Mouse (Mus musculus): ENCODE results near the gene Gstz1. TPM values are rescaled to one million over a fixed set of nuclear protein-coding genes. Genes with fewer than 3 reads are reported as not detected.

The Gstz1 gene
- total and polyA plus RNA-seq, 3 experiments = 19.7 to 27.5 (median 22.3) TPM

GRCm38 (mm10) chr12:87107357-87107977 lies 39.5 kb upstream of the Gstz1 start:
- no peaks in the 10 kb centered on the region for H3K27me3 ChIP-seq (replicated peaks)
- in situ Hi-C loops (cut with MboI; ENCODE audit: low pct_ligation_motif_present, low pct_unique_long_range_greater_than_20kb, low sequenced_read_pairs) = no loop called here
- peaks cover 7 to 53% of the 10 kb centered on the region in 2 experiments for H3K36me3 ChIP-seq (replicated peaks in 1 of 2; ENCODE audit: control insufficient read depth in 1 of 2, insufficient read depth in 1 of 2, low read length in 1 of 2)
- H3K4me2 ChIP-seq (ENCODE audit: insufficient read depth, low read depth, poor library complexity, severe bottlenecking) = no peak overlapping the region
- H3K4me1 ChIP-seq (ENCODE audit: control insufficient read depth in 1 of 2, insufficient read depth in 2 of 2) = no peaks in the 10 kb centered on the region
- no peak overlapping the region for H3K27ac ChIP-seq (ENCODE audit: insufficient read depth, low read depth)
- TF ChIP-seq CTCF (conservative IDR thresholded peaks at IDR 0.05 in 1 of 2, IDR thresholded peaks at IDR 0.05 in 1 of 2; ENCODE audit: low read depth in 2 of 2, low read length in 2 of 2) = no peak
- H3K9ac ChIP-seq (ENCODE audit: insufficient read depth, low read depth) = no peak overlapping the region
- H3K4me3 ChIP-seq (replicated peaks in 1 of 3; ENCODE audit: low read depth in 2 of 3, low read length in 2 of 3, poor library complexity in 1 of 3) = no peak overlapping the region
- dilution Hi-C loops (cut with MboI; ENCODE audit: extremely low pct_ligation_motif_present, extremely low pct_unique_long_range_greater_than_20kb, low sequenced_read_pairs) = no loop called here
- DNase-seq (ENCODE audit: extremely low read depth) = no peak
- H3K9me3 ChIP-seq (replicated peaks; ENCODE audit: low read length) = no peaks in the 10 kb centered on the region
- H3K79me2 ChIP-seq (replicated peaks; ENCODE audit: control insufficient read depth, extremely low read depth, insufficient read depth, poor library complexity, severe bottlenecking) = no peaks in the 10 kb centered on the region

- TF ChIP-seq ETS1 (conservative IDR thresholded peaks at IDR 0.05; ENCODE audit: low read depth, low read length) (no peak), RCOR1 (conservative IDR thresholded peaks at IDR 0.05; ENCODE audit: low read depth, low read length) (no peak), BHLHE40 (IDR thresholded peaks at IDR 0.05; ENCODE audit: low read depth, low read length) (no peak), EP300 (IDR thresholded peaks at IDR 0.05; ENCODE audit: low read length) (no peak), NELFE (IDR thresholded peaks at IDR 0.05; ENCODE audit: low read depth, low read length) (no peak), SIN3A (IDR thresholded peaks at IDR 0.05; ENCODE audit: low read length) (no peak), SMC3 (IDR thresholded peaks at IDR 0.05; ENCODE audit: low read depth, low read length) (no peak), KAT2A (IDR thresholded peaks at IDR 0.05; ENCODE audit: insufficient replicate concordance, low read length) (no peak), POLR2AphosphoS2 (IDR thresholded peaks at IDR 0.05; ENCODE audit: low read depth, low read length) (no peak)
- H3K4me2 ChIP-seq (ENCODE audit: insufficient read depth, low read depth, poor library complexity, severe bottlenecking) = no peak overlapping the region
- DNase-seq (ENCODE audit: extremely low read depth) = no peak
- H3K27ac ChIP-seq (ENCODE audit: insufficient read depth, low read depth) = no peak overlapping the region
- H3K4me1 ChIP-seq (ENCODE audit: control insufficient read depth in 1 of 2, insufficient read depth in 2 of 2) = peaks cover 0 to 4% of the 10 kb centered on the region in 2 experiments; a peak in 1 of 4 replicates
- H3K9me3 ChIP-seq (replicated peaks; ENCODE audit: low read length) = no peaks in the 10 kb centered on the region
- in situ Hi-C loops (cut with MboI; ENCODE audit: low pct_ligation_motif_present, low pct_unique_long_range_greater_than_20kb, low sequenced_read_pairs) = no loop called here
- H3K79me2 ChIP-seq (replicated peaks; ENCODE audit: control insufficient read depth, extremely low read depth, insufficient read depth, poor library complexity, severe bottlenecking) = no peaks in the 10 kb centered on the region
- H3K4me3 ChIP-seq (replicated peaks in 1 of 3; ENCODE audit: low read depth in 2 of 3, low read length in 2 of 3, poor library complexity in 1 of 3) = no peak overlapping the region
- dilution Hi-C loops (cut with MboI; ENCODE audit: extremely low pct_ligation_motif_present, extremely low pct_unique_long_range_greater_than_20kb, low sequenced_read_pairs) = no loop called here
- no peaks in the 10 kb centered on the region for H3K27me3 ChIP-seq (replicated peaks)
- H3K9ac ChIP-seq (ENCODE audit: insufficient read depth, low read depth) = no peak overlapping the region
- peaks cover 21 to 68% of the 10 kb centered on the region in 2 experiments for H3K36me3 ChIP-seq (replicated peaks in 1 of 2; ENCODE audit: control insufficient read depth in 1 of 2, insufficient read depth in 1 of 2, low read length in 1 of 2)
These were observed 24.9 kb upstream of the Gstz1 start for GRCm38 (mm10) chr12:87121918-87122589.

GRCm38 (mm10) chr12:87127256-87127655 lies 19.7 kb upstream of the Gstz1 start:
- no peak overlapping the region for H3K4me2 ChIP-seq (ENCODE audit: insufficient read depth, low read depth, poor library complexity, severe bottlenecking)
- no peak for DNase-seq (ENCODE audit: extremely low read depth)
- H3K27me3 ChIP-seq (replicated peaks) = no peaks in the 10 kb centered on the region
- in situ Hi-C loops (cut with MboI; ENCODE audit: low pct_ligation_motif_present, low pct_unique_long_range_greater_than_20kb, low sequenced_read_pairs) (no loop called here), dilution Hi-C loops (cut with MboI; ENCODE audit: extremely low pct_ligation_motif_present, extremely low pct_unique_long_range_greater_than_20kb, low sequenced_read_pairs) (no loop called here)
- no peak overlapping the region for H3K27ac ChIP-seq (ENCODE audit: insufficient read depth, low read depth)
- no peak overlapping the region for H3K4me3 ChIP-seq (replicated peaks in 1 of 3; ENCODE audit: low read depth in 2 of 3, low read length in 2 of 3, poor library complexity in 1 of 3)
- peaks cover 21 to 80% of the 10 kb centered on the region in 2 experiments for H3K36me3 ChIP-seq (replicated peaks in 1 of 2; ENCODE audit: control insufficient read depth in 1 of 2, insufficient read depth in 1 of 2, low read length in 1 of 2)
- H3K79me2 ChIP-seq (replicated peaks; ENCODE audit: control insufficient read depth, extremely low read depth, insufficient read depth, poor library complexity, severe bottlenecking) = no peaks in the 10 kb centered on the region
- H3K9ac ChIP-seq (ENCODE audit: insufficient read depth, low read depth) = no peak overlapping the region
- TF ChIP-seq ZC3H11A (IDR thresholded peaks at IDR 0.05; ENCODE audit: low read depth, low read length) (no peak), TCF12 (IDR thresholded peaks at IDR 0.05; ENCODE audit: low read depth, low read length) (no peak), USF1 (IDR thresholded peaks at IDR 0.05; ENCODE audit: low read depth, low read length) (no peak), POLR2AphosphoS2 (IDR thresholded peaks at IDR 0.05; ENCODE audit: low read depth, low read length) (no peak), ZMIZ1 (IDR thresholded peaks at IDR 0.05; ENCODE audit: low read depth, low read length) (no peak), MAZ (IDR thresholded peaks at IDR 0.05; ENCODE audit: low read depth, low read length) (no peak), JUND (conservative IDR thresholded peaks at IDR 0.05; ENCODE audit: low read depth, low read length) (no peak), NELFE (IDR thresholded peaks at IDR 0.05; ENCODE audit: low read depth, low read length) (no peak), SIN3A (IDR thresholded peaks at IDR 0.05; ENCODE audit: low read length) (no peak), RCOR1 (conservative IDR thresholded peaks at IDR 0.05; ENCODE audit: low read depth, low read length) (no peak), ZNF384 (IDR thresholded peaks at IDR 0.05; ENCODE audit: low read depth, low read length) (no peak), BHLHE40 (IDR thresholded peaks at IDR 0.05; ENCODE audit: low read depth, low read length) (no peak)
- H3K4me1 ChIP-seq (ENCODE audit: control insufficient read depth in 1 of 2, insufficient read depth in 2 of 2) = peaks cover 0 to 15% of the 10 kb centered on the region in 2 experiments; a peak in 2 of 4 replicates
- no peaks in the 10 kb centered on the region for H3K9me3 ChIP-seq (replicated peaks; ENCODE audit: low read length)

Measured in CH12.LX (cell line).